10 mouse cellular contexts compared by ENCODE assay signal in genomic region chr8:125618543-125619335, GRCm38 (mm10). TPM values are rescaled to one million over a fixed set of nuclear protein-coding genes. Genes with fewer than 3 reads are reported as not detected.
DNase-seq lines count a peak whose midpoint lies in the region; ATAC-seq and TF ChIP-seq lines count a peak whose summit lies in the region.
"Had no signal": no experiment of that assay in that cellular context is flagged by ENCODE, and none has a peak within 500 bp of the region (broad histone marks: within the 10 kb centered on the region; RNA-seq: fewer than 3 reads in every experiment).

No protein-coding gene starts in this region.

- H3K4me1 ChIP-seq in heart, embryonic 11.5 days (ENCODE audit: control insufficient read depth, insufficient read depth, low read length): peaks cover 32% of the 10 kb centered on the region
- H3K4me1 ChIP-seq in testis, adult 2 months (ENCODE audit: control insufficient read depth, insufficient read depth, low read length): peaks cover 2% of the 10 kb centered on the region; the same call in 1 of the 2 replicates
- 0 out of 2 replicates have a peak, but pooled peaks cover 3% of the 10 kb centered on the region for H3K4me1 ChIP-seq in intestine, postnatal 0 days (replicated peaks; ENCODE audit: control insufficient read depth, insufficient read depth, low read length)
- H3K4me1 ChIP-seq in forebrain, embryonic 14.5 days (ENCODE audit: control insufficient read depth, insufficient read depth, low read length): no peaks in the 10 kb centered on the region

- peak overlapping the region; percentile 19; the same call in 1 of the 2 replicates for H3K9ac ChIP-seq in heart, embryonic 11.5 days (ENCODE audit: low read depth, low read length)
- H3K9ac ChIP-seq in intestine, postnatal 0 days (ENCODE audit: low read depth, low read length): peak overlapping the region; percentile 26; the same call in 1 of the 2 replicates
- H3K9ac ChIP-seq in forebrain, embryonic 14.5 days (ENCODE audit: low read length): no peak overlapping the region
- H3K9ac ChIP-seq: embryonic facial prominence, embryonic 12.5 days had no signal

- H3K4me3 ChIP-seq in heart, embryonic 11.5 days (ENCODE audit: low read depth, low read length): no peak overlapping the region
- peak overlapping the region; percentile 78 for H3K4me3 ChIP-seq in testis, adult 2 months (ENCODE audit: control insufficient read depth, low read depth, low read length)
- no peak overlapping the region for H3K4me3 ChIP-seq in intestine, postnatal 0 days (ENCODE audit: low read depth, low read length)
- H3K4me3 ChIP-seq in forebrain, embryonic 14.5 days (ENCODE audit: low read depth, low read length): no peak overlapping the region
- H3K4me3 ChIP-seq: embryonic facial prominence, embryonic 12.5 days had no signal

- DNase-seq in heart, adult 9 months (ENCODE audit: low spot score in 2 of 2): no peak
- DNase-seq in testis, postnatal 14 days (ENCODE audit: low spot score): no peak
- DNase-seq in urinary bladder, postnatal 25 days (ENCODE audit: low spot score): peak; percentile 53
- DNase-seq in thymus, postnatal 10 days (ENCODE audit: low spot score in 2 of 2): no peak
- no peak for DNase-seq in forebrain, embryonic 14.5 days (ENCODE audit: low spot score)
- DNase-seq: gastrocnemius, postnatal 25 days had no signal

- 0 out of 2 replicates have a peak, but pooled peaks have one; percentile 11 for TF ChIP-seq POLR2A in testis, adult 2 months (IDR thresholded peaks at IDR 0.05; ENCODE audit: control insufficient read depth, low read depth, low read length)

- 79% methylated on average over 16 of the region's 16 CpGs for WGBS in heart, embryonic 11.5 days (ENCODE audit: insufficient replicate concordance)
- 29% methylated on average over 16 of the region's 16 CpGs for WGBS in intestine, postnatal 0 days
- 75% methylated on average over 16 of the region's 16 CpGs for WGBS in forebrain, embryonic 14.5 days

- no peaks in the 10 kb centered on the region for H3K9me3 ChIP-seq in heart, embryonic 11.5 days (replicated peaks; ENCODE audit: control insufficient read depth, low read length)
- no peaks in the 10 kb centered on the region for H3K9me3 ChIP-seq in intestine, postnatal 0 days (ENCODE audit: control insufficient read depth)
- H3K9me3 ChIP-seq in forebrain, embryonic 14.5 days (replicated peaks; ENCODE audit: control insufficient read depth, low read length): no peaks in the 10 kb centered on the region
- H3K9me3 ChIP-seq: embryonic facial prominence, embryonic 12.5 days had no signal

- H3K4me2 ChIP-seq in heart, embryonic 11.5 days: no peak overlapping the region
- peak overlapping the region; percentile 48 for H3K4me2 ChIP-seq in intestine, postnatal 0 days (replicated peaks; ENCODE audit: low read depth)
- H3K4me2 ChIP-seq in forebrain, embryonic 14.5 days (ENCODE audit: low read length): no peak overlapping the region
- H3K4me2 ChIP-seq: embryonic facial prominence, embryonic 12.5 days had no signal

- H3K36me3 ChIP-seq in heart, embryonic 11.5 days (ENCODE audit: control insufficient read depth, insufficient read depth, low read length): no peaks in the 10 kb centered on the region
- no peaks in the 10 kb centered on the region for H3K36me3 ChIP-seq in testis, adult 2 months (ENCODE audit: control insufficient read depth, insufficient read depth, low read length)
- H3K36me3 ChIP-seq in intestine, postnatal 0 days (ENCODE audit: control insufficient read depth, insufficient read depth): no peaks in the 10 kb centered on the region
- H3K36me3 ChIP-seq in forebrain, embryonic 14.5 days (ENCODE audit: control insufficient read depth, insufficient read depth, low read length): no peaks in the 10 kb centered on the region
- H3K36me3 ChIP-seq: embryonic facial prominence, embryonic 12.5 days had no signal

- H3K27ac ChIP-seq in heart, embryonic 11.5 days (ENCODE audit: low read depth, low read length): no peak overlapping the region
- H3K27ac ChIP-seq in testis, adult 2 months (ENCODE audit: control insufficient read depth, insufficient read depth, low read depth, low read length): no peak overlapping the region
- 0 out of 2 replicates have a peak overlapping the region, but pooled peaks have one; percentile 46 for H3K27ac ChIP-seq in intestine, postnatal 0 days (ENCODE audit: low read depth, low read length)
- H3K27ac ChIP-seq in forebrain, embryonic 14.5 days (ENCODE audit: low read depth, low read length): no peak overlapping the region
- H3K27ac ChIP-seq: embryonic facial prominence, embryonic 12.5 days had no signal

- ATAC-seq in heart, embryonic 11.5 days (replicated peaks; ENCODE audit: insufficient number of reproducible peaks, low FRiP score, low TSS enrichment): no peak
- ATAC-seq in intestine, postnatal 0 days: peak; percentile 49
- ATAC-seq in forebrain, embryonic 14.5 days: no peak

- TF ChIP-seq CTCF in testis, adult 2 months (IDR thresholded peaks at IDR 0.05; ENCODE audit: control insufficient read depth, insufficient read depth, insufficient replicate concordance, low read depth, low read length): no peak
- TF ChIP-seq CTCF in intestine, postnatal 0 days (IDR thresholded peaks at IDR 0.05; ENCODE audit: low read depth): no peak

- H3K27me3 ChIP-seq in heart, embryonic 11.5 days (ENCODE audit: control insufficient read depth, insufficient read depth, low read length): no peaks in the 10 kb centered on the region
- H3K27me3 ChIP-seq in testis, adult 2 months (ENCODE audit: control insufficient read depth, insufficient read depth, low read length): no peaks in the 10 kb centered on the region
- H3K27me3 ChIP-seq in intestine, postnatal 0 days (replicated peaks; ENCODE audit: control insufficient read depth, insufficient read depth, low read length): no peaks in the 10 kb centered on the region
- no peaks in the 10 kb centered on the region for H3K27me3 ChIP-seq in forebrain, embryonic 14.5 days (replicated peaks; ENCODE audit: control insufficient read depth, insufficient read depth, low read length)
- H3K27me3 ChIP-seq: embryonic facial prominence, embryonic 12.5 days had no signal

RNA-seq across cellular contexts. Expression of gene Sipa1l2, which starts 49.1 kb away (rescaled TPM):
- 16.8 and 19.4 TPM in 2 replicates for polyA plus RNA-seq in heart, embryonic 11.5 days (2014; fragmentation: Nextera tagmentation; extraction: Ambion mirVana)
- polyA plus RNA-seq in testis, adult 2 months (2012; rRNA removed): 19.6 and 21.2 TPM in 2 replicates
- 4.5 and 5.3 TPM in 2 replicates for polyA plus RNA-seq in intestine, postnatal 0 days (2015; fragmentation: Nextera tagmentation; extraction: Ambion mirVana)
- 15.5 and 19.9 TPM in 2 replicates for polyA plus RNA-seq in forebrain, embryonic 14.5 days (2014; fragmentation: Nextera tagmentation; extraction: Ambion mirVana)

RNA-seq across cellular contexts. Expression of gene Map10, which starts 50.9 kb away (rescaled TPM):
- 6.1 and 8.1 TPM in 2 replicates for polyA plus RNA-seq in heart, embryonic 11.5 days (2014; fragmentation: Nextera tagmentation; extraction: Ambion mirVana)
- polyA plus RNA-seq in testis, adult 2 months (2012; rRNA removed): 14.0 and 15.0 TPM in 2 replicates
- 2.4 and 3.0 TPM in 2 replicates for polyA plus RNA-seq in intestine, postnatal 0 days (2015; fragmentation: Nextera tagmentation; extraction: Ambion mirVana)
- polyA plus RNA-seq in forebrain, embryonic 14.5 days (2014; fragmentation: Nextera tagmentation; extraction: Ambion mirVana): 9.3 and 11.6 TPM in 2 replicates
